8 mouse cellular contexts compared by ENCODE assay signal in genomic region chr11:44682703-44683539, GRCm38 (mm10).
A peak's percentile ranks its signal among the peaks of the same experiment; 100 is the strongest.
DNase-seq lines count a peak whose midpoint lies in the region; ATAC-seq and TF ChIP-seq lines count a peak whose summit lies in the region.

No protein-coding gene starts in this region.

- no peak overlapping the region for H3K9ac ChIP-seq in kidney, embryonic 15.5 days
- H3K9ac ChIP-seq in embryonic facial prominence, embryonic 13.5 days, result no peak overlapping the region
- H3K9ac ChIP-seq in liver, embryonic 11.5 days (ENCODE audit: low read depth, low read length), result no peak overlapping the region
- no peak overlapping the region; the same call in 1 of the 2 replicates for H3K9ac ChIP-seq in neural tube, embryonic 14.5 days (replicated peaks; ENCODE audit: low read depth, low read length)

- ATAC-seq in kidney, embryonic 15.5 days (replicated peaks; ENCODE audit: low FRiP score), result no peak
- ATAC-seq in embryonic facial prominence, embryonic 13.5 days (ENCODE audit: insufficient number of reproducible peaks, insufficient read depth, low FRiP score, low TSS enrichment, low read depth), result no peak
- ATAC-seq in liver, embryonic 11.5 days (replicated peaks; ENCODE audit: low FRiP score), result no peak
- peak; percentile 53; the same call in 1 of the 2 replicates for ATAC-seq in neural tube, embryonic 14.5 days (ENCODE audit: low read depth)

- peaks cover 41% of the 10 kb centered on the region for H3K4me1 ChIP-seq in kidney, embryonic 15.5 days
- H3K4me1 ChIP-seq in embryonic facial prominence, embryonic 13.5 days, result peaks cover 37% of the 10 kb centered on the region
- no peaks in the 10 kb centered on the region for H3K4me1 ChIP-seq in liver, embryonic 11.5 days (replicated peaks; ENCODE audit: control insufficient read depth, insufficient read depth, low read length)
- H3K4me1 ChIP-seq in neural tube, embryonic 14.5 days (ENCODE audit: control insufficient read depth, insufficient read depth, low read length), result peaks cover 27% of the 10 kb centered on the region
- H3K4me1 ChIP-seq in lung, adult 2 months (ENCODE audit: control insufficient read depth, insufficient read depth, low read length), result no peaks in the 10 kb centered on the region; the same call in none of the 2 replicates

- H3K9me3 ChIP-seq in kidney, embryonic 15.5 days (replicated peaks), result no peaks in the 10 kb centered on the region
- no peaks in the 10 kb centered on the region for H3K9me3 ChIP-seq in embryonic facial prominence, embryonic 13.5 days
- H3K9me3 ChIP-seq in liver, embryonic 11.5 days (ENCODE audit: control insufficient read depth, low read length), result no peaks in the 10 kb centered on the region
- no peaks in the 10 kb centered on the region for H3K9me3 ChIP-seq in neural tube, embryonic 14.5 days (ENCODE audit: control insufficient read depth, low read length)

- 31% methylated on average over 18 of the region's 18 CpGs for WGBS in kidney, embryonic 15.5 days
- 26% methylated on average over 18 of the region's 18 CpGs for WGBS in embryonic facial prominence, embryonic 13.5 days
- WGBS in liver, embryonic 11.5 days, result 45% methylated on average over 18 of the region's 18 CpGs
- 13% methylated on average over 18 of the region's 18 CpGs for WGBS in neural tube, embryonic 14.5 days
- 58% methylated on average over 18 of the region's 18 CpGs for WGBS in lung, adult 2 months

- no peaks in the 10 kb centered on the region for H3K36me3 ChIP-seq in kidney, embryonic 15.5 days
- no peaks in the 10 kb centered on the region for H3K36me3 ChIP-seq in embryonic facial prominence, embryonic 13.5 days
- H3K36me3 ChIP-seq in liver, embryonic 11.5 days (ENCODE audit: control insufficient read depth, insufficient read depth, low read length), result no peaks in the 10 kb centered on the region
- H3K36me3 ChIP-seq in neural tube, embryonic 14.5 days (ENCODE audit: control insufficient read depth, insufficient read depth, low read length), result no peaks in the 10 kb centered on the region

- H3K27me3 ChIP-seq in kidney, embryonic 15.5 days, result no peaks in the 10 kb centered on the region
- no peaks in the 10 kb centered on the region for H3K27me3 ChIP-seq in embryonic facial prominence, embryonic 13.5 days
- no peaks in the 10 kb centered on the region for H3K27me3 ChIP-seq in liver, embryonic 11.5 days (replicated peaks; ENCODE audit: control insufficient read depth, insufficient read depth, low read length)
- no peaks in the 10 kb centered on the region for H3K27me3 ChIP-seq in neural tube, embryonic 14.5 days (ENCODE audit: control insufficient read depth, insufficient read depth, low read length)

- no peak overlapping the region for H3K27ac ChIP-seq in kidney, embryonic 15.5 days
- no peak overlapping the region for H3K27ac ChIP-seq in embryonic facial prominence, embryonic 13.5 days
- no peak overlapping the region for H3K27ac ChIP-seq in liver, embryonic 11.5 days (ENCODE audit: low read depth, low read length)
- H3K27ac ChIP-seq in neural tube, embryonic 14.5 days (ENCODE audit: low read depth, low read length), result no peak overlapping the region

- no peak for DNase-seq in kidney, adult 18-20 months
- no peak for DNase-seq in liver, embryonic 11.5 days (ENCODE audit: low spot score)
- DNase-seq in right cerebral cortex, postnatal 10 days (ENCODE audit: low spot score in 2 of 2), result no peak
- no peak for DNase-seq in lung, adult 2 months
- no peak for DNase-seq in ovary, adult 18-20 months (ENCODE audit: low spot score)

- 0 out of 2 replicates have a peak overlapping the region, but pooled peaks have one; percentile 5 for H3K4me2 ChIP-seq in kidney, embryonic 15.5 days
- peak overlapping the region; percentile 35 for H3K4me2 ChIP-seq in embryonic facial prominence, embryonic 13.5 days
- H3K4me2 ChIP-seq in liver, embryonic 11.5 days, result peak overlapping the region; percentile 20
- peak overlapping the region; percentile 31 for H3K4me2 ChIP-seq in neural tube, embryonic 14.5 days (ENCODE audit: low read depth, low read length)

- no peak for TF ChIP-seq POLR2A in lung, adult 2 months (IDR thresholded peaks at IDR 0.05; ENCODE audit: borderline replicate concordance, extremely low read depth, low read depth, low read length)

- H3K4me3 ChIP-seq in kidney, embryonic 15.5 days (replicated peaks), result no peak overlapping the region
- peak overlapping the region; percentile 3; the same call in 1 of the 2 replicates for H3K4me3 ChIP-seq in embryonic facial prominence, embryonic 13.5 days
- H3K4me3 ChIP-seq in liver, embryonic 11.5 days (ENCODE audit: low read depth, low read length), result no peak overlapping the region
- H3K4me3 ChIP-seq in neural tube, embryonic 14.5 days (ENCODE audit: low read depth, low read length), result no peak overlapping the region
- H3K4me3 ChIP-seq in lung, adult 2 months (replicated peaks; ENCODE audit: extremely low read depth, low read depth, low read length), result no peak overlapping the region

- no peak for TF ChIP-seq CTCF in lung, adult 2 months (IDR thresholded peaks at IDR 0.05; ENCODE audit: insufficient read depth, low read length)
